Mouse (Mus musculus) stomach, postnatal 0 days (tissue): ENCODE data around the gene Nf1. TPM values are rescaled to one million over a fixed set of nuclear protein-coding genes. Genes with fewer than 3 reads are reported as not detected.

Experiments used
- ATAC-seq: fragments of 200-750 bp; cut with Nextera tagmentation; 2 replicates; pipeline ENCODE4 v1.8.0; 2017; ENCODE audit not compliant: low FRiP score, low TSS enrichment
- DNase-seq: peaks from one replicate; pipeline ENCODE4 v3.0.0-alpha.2; 2016; ENCODE audit warnings: low spot score
- H3K27ac ChIP-seq: fragments of 300-500 bp; sonication (generic); replicated peaks from 2 replicates; pipeline ENCODE4 v1.5.1; 2014; ENCODE audit warnings: mild to moderate bottlenecking, control low read depth
- H3K27me3 ChIP-seq: fragments of 300-500 bp; sonication (generic); 2 replicates; pipeline ENCODE4 v1.6.1; 2014; ENCODE audit warnings: low read length; ENCODE audit not compliant: control insufficient read depth, insufficient read depth
- H3K36me3 ChIP-seq: fragments of 300-500 bp; sonication (generic); 2 replicates; pipeline ENCODE4 v1.6.1; 2014; ENCODE audit warnings: low read length, mixed read lengths; ENCODE audit not compliant: control insufficient read depth, insufficient read depth
- H3K4me1 ChIP-seq: fragments of 300-500 bp; sonication (generic); replicated peaks from 2 replicates; pipeline ENCODE4 v1.6.1; 2014; ENCODE audit warnings: antibody characterized with exemption; ENCODE audit not compliant: control insufficient read depth, insufficient read depth
- H3K4me2 ChIP-seq: fragments of 300-500 bp; sonication (generic); replicated peaks from 2 replicates; pipeline ENCODE4 v1.6.1; 2014; ENCODE audit warnings: low read depth, mild to moderate bottlenecking, control low read depth, moderate library complexity
- H3K4me3 ChIP-seq: fragments of 300-500 bp; sonication (generic); 2 replicates; pipeline ENCODE4 v1.5.1; 2014; ENCODE audit warnings: low read depth, low read length, control low read depth
- H3K9ac ChIP-seq: fragments of 300-500 bp; sonication (generic); 2 replicates; pipeline ENCODE4 v1.6.1; 2014; ENCODE audit warnings: mild to moderate bottlenecking, low read length, control low read depth, mixed read lengths
- H3K9me3 ChIP-seq: fragments of 300-500 bp; sonication (generic); 2 replicates; pipeline ENCODE4 v1.6.1; 2016; ENCODE audit warnings: low read length; ENCODE audit not compliant: control insufficient read depth
- CTCF ChIP-seq: IDR thresholded peaks from 2 replicates; pipeline ENCODE4 v1.5.1; 2016; ENCODE audit warnings: antibody characterized with exemption, low read depth, mild to moderate bottlenecking, moderate library complexity
- EP300 ChIP-seq: optimal IDR thresholded peaks from 2 replicates; pipeline ENCODE3; 2016; ENCODE audit warnings: antibody characterized with exemption
- WGBS: fragments of 180-500 bp; shearing (Covaris S2); extraction: QIAGEN DNeasy Blood & Tissue Kit; methylation state at CpG from one replicate; pipeline ENCODE4 v1.1.7; 2014; 5-methylcytosine and 5-hydroxymethylcytosine counted together
- polyA plus RNA-seq: library from polyadenylated mRNA; unstranded; fragments of >200 nt; fragmentation: Nextera tagmentation; extraction: Ambion mirVana; gene quantifications from 2 replicates; pipeline ENCODE4 v1.2.1, GENCODE M21; 2015

The Nf1 gene
- polyA plus RNA-seq, 1 experiment from 2014 or later, result 3.2 TPM

- 84% methylated on average over 6 of the region's 6 CpGs for WGBS
- Histone ChIP-seq H3K4me2 (no peak overlapping the region), H3K4me3 (no peak overlapping the region), H3K9ac (no peak overlapping the region), H3K4me1 (no peaks in the 10 kb centered on the region), H3K27ac (no peak overlapping the region), H3K36me3 (0 out of 2 replicates have a peak, but pooled peaks cover 2% of the 10 kb centered on the region), H3K27me3 (no peaks in the 10 kb centered on the region), H3K9me3 (no peaks in the 10 kb centered on the region)
- TF ChIP-seq EP300 (no peak), CTCF (no peak)
- DNase-seq, result no peak
- no peak for ATAC-seq
Observed at GRCm38 (mm10) chr11:79533311-79533710, 193.8 kb downstream of the Nf1 start.

- no peak for TF ChIP-seq EP300
- no peak for TF ChIP-seq CTCF
- ATAC-seq (peak; percentile 70; the same call in 1 of the 2 replicates), DNase-seq (peak; percentile 32)
- no peak overlapping the region for H3K9ac ChIP-seq
- no peaks in the 10 kb centered on the region for H3K4me1 ChIP-seq
- 55% methylated on average over 8 of the region's 8 CpGs for WGBS
- no peaks in the 10 kb centered on the region for H3K9me3 ChIP-seq
- H3K36me3 ChIP-seq, result 0 out of 2 replicates have a peak, but pooled peaks cover 2% of the 10 kb centered on the region
- H3K27ac ChIP-seq, result peak overlapping the region; percentile 19
- H3K4me3 ChIP-seq, result no peak overlapping the region
- no peak overlapping the region for H3K4me2 ChIP-seq
- H3K27me3 ChIP-seq, result no peaks in the 10 kb centered on the region
Observed at GRCm38 (mm10) chr11:79533950-79534690, 194.6 kb downstream of the Nf1 start.

DNA sequence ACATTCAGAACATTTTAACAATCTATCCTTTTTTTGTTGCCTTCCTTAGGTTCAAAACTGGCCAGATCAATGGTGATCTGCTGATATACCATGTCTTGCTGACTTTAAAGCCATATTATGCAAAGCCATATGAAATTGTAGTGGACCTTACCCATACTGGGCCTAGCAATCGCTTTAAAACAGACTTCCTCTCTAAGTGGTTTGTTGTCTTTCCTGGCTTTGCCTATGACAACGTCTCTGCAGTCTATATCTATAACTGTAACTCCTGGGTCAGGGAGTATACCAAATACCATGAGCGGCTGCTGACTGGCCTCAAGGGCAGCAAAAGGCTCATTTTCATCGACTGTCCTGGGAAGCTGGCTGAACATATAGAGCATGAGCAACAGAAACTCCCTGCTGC lies 196.1 kb downstream of the Nf1 start:
- Histone ChIP-seq H3K9me3 (no peaks in the 10 kb centered on the region), H3K4me3 (no peak overlapping the region), H3K4me1 (no peaks in the 10 kb centered on the region), H3K9ac (no peak overlapping the region), H3K36me3 (0 out of 2 replicates have a peak, but pooled peaks cover 2% of the 10 kb centered on the region), H3K27me3 (no peaks in the 10 kb centered on the region), H3K4me2 (no peak overlapping the region), H3K27ac (no peak overlapping the region)
- no peak for TF ChIP-seq EP300
- 81% methylated on average over 4 of the region's 4 CpGs for WGBS
- ATAC-seq (no peak), DNase-seq (no peak)

- Histone ChIP-seq H3K9ac (no peak overlapping the region), H3K9me3 (no peaks in the 10 kb centered on the region), H3K4me1 (no peaks in the 10 kb centered on the region), H3K36me3 (0 out of 2 replicates have a peak, but pooled peaks cover 2% of the 10 kb centered on the region), H3K27ac (no peak overlapping the region), H3K4me2 (no peak overlapping the region), H3K27me3 (no peaks in the 10 kb centered on the region), H3K4me3 (no peak overlapping the region)
- 86% methylated on average over 3 of the region's 3 CpGs for WGBS
- no peak for ATAC-seq
- TF ChIP-seq EP300 (no peak), CTCF (no peak)
- DNase-seq, result no peak
Observed at GRCm38 (mm10) chr11:79536293-79536692, 196.8 kb downstream of the Nf1 start.

DNA sequence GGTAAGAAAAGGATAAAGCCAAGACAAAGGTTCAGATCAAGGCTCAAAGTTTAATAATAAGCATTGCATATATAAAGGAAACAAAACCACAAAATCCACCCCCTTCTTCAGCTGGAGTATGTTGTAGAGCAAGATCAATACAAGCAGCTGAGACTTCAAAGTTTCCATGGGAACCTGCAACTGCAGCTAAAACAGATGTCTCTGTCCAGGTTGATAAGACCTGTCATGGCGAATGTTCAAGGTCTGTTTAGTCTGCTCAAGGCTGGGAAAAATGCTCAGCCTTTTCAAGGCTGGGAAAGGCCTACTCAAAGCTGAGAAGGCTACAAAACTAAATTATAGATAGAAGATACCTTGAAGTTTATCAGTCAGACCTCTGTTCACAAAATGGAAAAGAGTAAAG lies 213.1 kb downstream of the Nf1 start:
- WGBS, result 63% methylated on average over 1 of the region's 1 CpGs
- no peaks in the 10 kb centered on the region for H3K27me3 ChIP-seq

GRCm38 (mm10) chr11:79560536-79560935 lies 221.0 kb downstream of the Nf1 start:
- TF ChIP-seq EP300 (no peak), CTCF (no peak)
- no peaks in the 10 kb centered on the region for H3K27me3 ChIP-seq
- ATAC-seq, result no peak
- no peaks in the 10 kb centered on the region for H3K9me3 ChIP-seq
- no peak overlapping the region for H3K9ac ChIP-seq
- WGBS, result 81% methylated on average over 4 of the region's 4 CpGs
- DNase-seq, result no peak
- peaks cover 8% of the 10 kb centered on the region; the same call in 1 of the 2 replicates for H3K36me3 ChIP-seq
- H3K4me1 ChIP-seq, result no peaks in the 10 kb centered on the region
- no peak overlapping the region for H3K27ac ChIP-seq
- no peak overlapping the region for H3K4me2 ChIP-seq
- no peak overlapping the region for H3K4me3 ChIP-seq

More for the DNA sequence above, 213.1 kb downstream of the Nf1 start:
- Histone ChIP-seq H3K27ac (no peak overlapping the region), H3K9ac (no peak overlapping the region), H3K4me2 (no peak overlapping the region), H3K4me3 (no peak overlapping the region), H3K36me3 (peaks cover 10% of the 10 kb centered on the region), H3K4me1 (no peaks in the 10 kb centered on the region), H3K9me3 (no peaks in the 10 kb centered on the region)
- no peak for DNase-seq
- ATAC-seq, result no peak
- no peak for TF ChIP-seq CTCF
- TF ChIP-seq EP300, result no peak
